Mouse (Mus musculus): ENCODE measurements around the gene Stk25.

The Stk25 gene

GRCm38 (mm10) chr1:93608696-93609245 is 49.7 kb downstream of the Stk25 start:
- DNase-seq (ENCODE audit: low read depth, low spot score) = no peak

- DNase-seq (ENCODE audit: low read depth, low spot score) = no peak
Observed at GRCm38 (mm10) chr1:93607090-93608083, 51.1 kb downstream of the Stk25 start.

- no peak for DNase-seq (ENCODE audit: low read depth, low spot score)
Observed at GRCm38 (mm10) chr1:93603921-93604320, 54.5 kb downstream of the Stk25 start.

GRCm38 (mm10) chr1:93602911-93603310 is 55.5 kb downstream of the Stk25 start:
- no peak for DNase-seq (ENCODE audit: low read depth, low spot score)

- no peak for DNase-seq (ENCODE audit: low read depth, low spot score)
Observed at GRCm38 (mm10) chr1:93595916-93596315, 62.5 kb downstream of the Stk25 start.

GRCm38 (mm10) chr1:93593960-93594359 is 64.5 kb downstream of the Stk25 start:
- no peak for DNase-seq (ENCODE audit: low read depth, low spot score)

GRCm38 (mm10) chr1:93588346-93588745 is 70.1 kb downstream of the Stk25 start:
- DNase-seq (ENCODE audit: low read depth, low spot score) = no peak

GRCm38 (mm10) chr1:93581545-93581944 is 76.9 kb downstream of the Stk25 start:
- no peak for DNase-seq (ENCODE audit: low read depth, low spot score)

- no peak for DNase-seq (ENCODE audit: low read depth, low spot score)
Observed at GRCm38 (mm10) chr1:93577861-93578260, 80.6 kb downstream of the Stk25 start.

GRCm38 (mm10) chr1:93577066-93577465 is 81.4 kb downstream of the Stk25 start:
- DNase-seq (ENCODE audit: low read depth, low spot score) = no peak
